Mouse (Mus musculus): Measurements from ENCODE around the gene Tmbim6. TPM values are rescaled to one million over a fixed set of nuclear protein-coding genes. Genes with fewer than 3 reads are reported as not detected.

The Tmbim6 gene
- 331 and 342 TPM in 2 replicates for polyA plus RNA-seq (2012; rRNA removed)

GRCm38 (mm10) chr15:99392486-99393385 is at the start of gene Tmbim6:
Gene Tmbim6 (plus strand): TSS chr15:99392882.
- DNase-seq (ENCODE audit: low spot score) = peak; percentile 95

GRCm38 (mm10) chr15:99343414-99344147 is 49.1 kb upstream of the Tmbim6 start:
- no peak for DNase-seq (ENCODE audit: low spot score)

- DNase-seq (ENCODE audit: low spot score) = no peak
These were observed 48.4 kb upstream of the Tmbim6 start for GRCm38 (mm10) chr15:99344148-99344870.

- no peak for DNase-seq (ENCODE audit: low spot score)
These were observed 47.7 kb upstream of the Tmbim6 start for GRCm38 (mm10) chr15:99344961-99345360.

GRCm38 (mm10) chr15:99351610-99352009 is 41.1 kb upstream of the Tmbim6 start:
- no peak for DNase-seq (ENCODE audit: low spot score)

GRCm38 (mm10) chr15:99352306-99352705 is 40.4 kb upstream of the Tmbim6 start:
- no peak for DNase-seq (ENCODE audit: low spot score)

GRCm38 (mm10) chr15:99355660-99356059 is 37.0 kb upstream of the Tmbim6 start:
- no peak for DNase-seq (ENCODE audit: low spot score)

- DNase-seq (ENCODE audit: low spot score) = no peak
These were observed 36.2 kb upstream of the Tmbim6 start for GRCm38 (mm10) chr15:99356462-99356861.

- no peak for DNase-seq (ENCODE audit: low spot score)
These were observed 33.7 kb upstream of the Tmbim6 start for GRCm38 (mm10) chr15:99358952-99359351.

- no peak for DNase-seq (ENCODE audit: low spot score)
These were observed 28.6 kb upstream of the Tmbim6 start for GRCm38 (mm10) chr15:99364022-99364530.

- DNase-seq (ENCODE audit: low spot score) = no peak
These were observed 27.8 kb upstream of the Tmbim6 start for GRCm38 (mm10) chr15:99364921-99365320.

- DNase-seq (ENCODE audit: low spot score) = no peak
These were observed 24.0 kb upstream of the Tmbim6 start for GRCm38 (mm10) chr15:99368583-99369266.

- DNase-seq (ENCODE audit: low spot score) = no peak
These were observed 23.1 kb upstream of the Tmbim6 start for GRCm38 (mm10) chr15:99369391-99370171.

- DNase-seq (ENCODE audit: low spot score) = peak; percentile 98
These were observed 22.4 kb upstream of the Tmbim6 start, which contains the start of gene Fmnl3 for GRCm38 (mm10) chr15:99370259-99370691. Gene Fmnl3 (minus strand): TSS chr15:99370482.

- no peak for DNase-seq (ENCODE audit: low spot score)
These were observed 20.9 kb upstream of the Tmbim6 start for GRCm38 (mm10) chr15:99371526-99372340.

GRCm38 (mm10) chr15:99372761-99373160 is 19.9 kb upstream of the Tmbim6 start:
- no peak for DNase-seq (ENCODE audit: low spot score)

- DNase-seq (ENCODE audit: low spot score) = no peak
These were observed 17.6 kb upstream of the Tmbim6 start for GRCm38 (mm10) chr15:99375036-99375435.

- no peak for DNase-seq (ENCODE audit: low spot score)
These were observed 17.1 kb upstream of the Tmbim6 start for GRCm38 (mm10) chr15:99375581-99375980.

GRCm38 (mm10) chr15:99376240-99376639 is 16.4 kb upstream of the Tmbim6 start:
- DNase-seq (ENCODE audit: low spot score) = no peak
